Mouse (Mus musculus): ENCODE data around the gene Actn2.

GRCm38 (mm10) chr13:12376778-12377177, 36.2 kb upstream of the Actn2 start:
- no peak for TF ChIP-seq CTCF (IDR thresholded peaks at IDR 0.05; ENCODE audit: insufficient read depth, low read length)
- no peak for TF ChIP-seq POLR2A (IDR thresholded peaks at IDR 0.05; ENCODE audit: borderline replicate concordance, extremely low read depth, low read depth, low read length)
